Mouse (Mus musculus) hindbrain, embryonic 16.5 days (tissue): ENCODE measurements around the gene Fah. TPM values are rescaled to one million over a fixed set of nuclear protein-coding genes. Genes with fewer than 3 reads are reported as not detected.

Experiments
- ATAC-seq: fragments of 200-750 bp; cut with Nextera tagmentation; 2 replicates; pipeline ENCODE4 v1.8.0; 2017; ENCODE audit warnings: moderate TSS enrichment, moderate library complexity
- H3K27ac ChIP-seq: fragments of 300-500 bp; sonication (generic); 2 replicates; pipeline ENCODE4 v1.5.1; 2014; ENCODE audit warnings: low read depth, mild to moderate bottlenecking, control low read depth, low read length, moderate library complexity
- H3K27me3 ChIP-seq: fragments of 300-500 bp; sonication (generic); replicated peaks from 2 replicates; pipeline ENCODE4 v1.6.1; 2014; ENCODE audit warnings: low read length; ENCODE audit not compliant: control insufficient read depth, insufficient read depth
- H3K36me3 ChIP-seq: fragments of 300-500 bp; sonication (generic); 2 replicates; pipeline ENCODE4 v1.6.1; 2014; ENCODE audit warnings: mild to moderate bottlenecking, low read length, moderate library complexity, mixed read lengths; ENCODE audit not compliant: control insufficient read depth, insufficient read depth
- H3K4me1 ChIP-seq: fragments of 300-500 bp; sonication (generic); 2 replicates; pipeline ENCODE4 v1.6.1; 2014; ENCODE audit warnings: low read depth, low read length; ENCODE audit not compliant: control insufficient read depth, insufficient read depth
- H3K4me2 ChIP-seq: fragments of 300-500 bp; sonication (generic); 2 replicates; pipeline ENCODE4 v1.6.1; 2014; ENCODE audit warnings: mild to moderate bottlenecking, low read length, control low read depth, moderate library complexity
- H3K4me3 ChIP-seq: fragments of 300-500 bp; sonication (generic); 2 replicates; pipeline ENCODE4 v1.5.1; 2014; ENCODE audit warnings: mild to moderate bottlenecking, low read length, control low read depth, moderate library complexity
- H3K9ac ChIP-seq: fragments of 300-500 bp; sonication (generic); 2 replicates; pipeline ENCODE4 v1.6.1; 2014; ENCODE audit warnings: low read depth, mild to moderate bottlenecking, control low read depth, low read length, moderate library complexity
- H3K9me3 ChIP-seq: fragments of 300-500 bp; sonication (generic); 2 replicates; pipeline ENCODE4 v1.6.1; 2014; ENCODE audit warnings: mild to moderate bottlenecking, low read length, moderate library complexity; ENCODE audit not compliant: control insufficient read depth
- WGBS: fragments of 180-500 bp; shearing (Covaris S2); extraction: QIAGEN DNeasy Blood & Tissue Kit; methylation state at CpG from one replicate; pipeline ENCODE4 v1.1.7; 2014; 5-methylcytosine and 5-hydroxymethylcytosine counted together
- polyA plus RNA-seq: library from polyadenylated mRNA; unstranded; fragments of >200 nt; fragmentation: Nextera tagmentation; extraction: Ambion mirVana; gene quantifications from 2 replicates; pipeline ENCODE4 v1.2.1, GENCODE M21; 2015

Gene Fah
- 15.7 and 15.9 TPM in 2 replicates for polyA plus RNA-seq

DNA sequence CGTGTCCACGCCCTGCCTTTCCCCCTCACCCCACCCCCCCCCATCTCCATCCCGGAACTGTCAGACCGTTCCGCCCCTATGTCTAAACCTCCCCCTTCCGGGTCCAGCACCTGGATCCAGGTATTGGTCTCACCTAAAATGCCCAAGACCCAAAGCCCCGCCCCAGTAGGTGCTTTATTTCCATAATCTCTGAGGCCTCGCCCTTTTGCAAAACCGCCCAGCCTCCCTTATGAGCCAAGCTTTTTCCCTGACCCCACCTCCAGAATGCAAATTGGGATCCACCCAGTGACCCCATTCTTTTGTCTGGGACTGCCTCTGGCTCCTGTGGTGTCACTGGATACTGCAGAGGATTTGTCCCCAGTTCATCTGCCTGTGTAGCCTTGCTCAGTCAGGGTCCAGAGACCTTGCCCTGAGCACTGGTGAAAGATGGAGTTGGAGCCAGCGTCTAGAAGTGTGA is at the start of gene Fah:
Gene Fah (minus strand): TSS at position 430 of the 457 bp plus-strand sequence.
- ATAC-seq: peak; percentile 70
- 1% methylated on average over 10 of the region's 10 CpGs for WGBS
- H3K4me2 ChIP-seq: peak within 1 kb of the TSS; percentile 98
- H3K4me1 ChIP-seq: peaks cover 14% of the 10 kb centered on the region
- peak within 1 kb of the TSS; percentile 64 for H3K27ac ChIP-seq
- peak within 1 kb of the TSS; percentile 75 for H3K9ac ChIP-seq
- H3K9me3 ChIP-seq: no peaks in the 10 kb centered on the region
- H3K27me3 ChIP-seq: no peaks in the 10 kb centered on the region
- peak within 1 kb of the TSS; percentile 57 for H3K4me3 ChIP-seq
- H3K36me3 ChIP-seq: no peaks in the 10 kb centered on the region

- no peak for ATAC-seq
Observed at GRCm38 (mm10) chr7:84652740-84653139, 46.2 kb upstream of the Fah start.

GRCm38 (mm10) chr7:84651987-84652321 is 45.4 kb upstream of the Fah start:
- Histone ChIP-seq H3K27ac (no peak overlapping the region), H3K9me3 (no peaks in the 10 kb centered on the region), H3K4me2 (no peak overlapping the region), H3K36me3 (no peaks in the 10 kb centered on the region), H3K9ac (no peak overlapping the region), H3K4me3 (no peak overlapping the region), H3K4me1 (no peaks in the 10 kb centered on the region), H3K27me3 (no peaks in the 10 kb centered on the region)
- WGBS: 89% methylated on average over 2 of the region's 2 CpGs
- no peak for ATAC-seq

More at GRCm38 (mm10) chr7:84652740-84653139, 46.2 kb upstream of the Fah start:
- Histone ChIP-seq H3K4me3 (no peak overlapping the region), H3K36me3 (no peaks in the 10 kb centered on the region), H3K27ac (no peak overlapping the region), H3K9me3 (no peaks in the 10 kb centered on the region), H3K4me1 (no peaks in the 10 kb centered on the region), H3K4me2 (no peak overlapping the region), H3K27me3 (no peaks in the 10 kb centered on the region), H3K9ac (no peak overlapping the region)
- 91% methylated on average over 2 of the region's 2 CpGs for WGBS

GRCm38 (mm10) chr7:84651303-84651986 is 44.9 kb upstream of the Fah start:
- Histone ChIP-seq H3K4me3 (no peak overlapping the region), H3K4me2 (no peak overlapping the region), H3K27me3 (no peaks in the 10 kb centered on the region), H3K9me3 (no peaks in the 10 kb centered on the region), H3K9ac (no peak overlapping the region), H3K27ac (no peak overlapping the region), H3K36me3 (no peaks in the 10 kb centered on the region), H3K4me1 (no peaks in the 10 kb centered on the region)
- 96% methylated on average over 4 of the region's 4 CpGs for WGBS
- no peak for ATAC-seq

DNA sequence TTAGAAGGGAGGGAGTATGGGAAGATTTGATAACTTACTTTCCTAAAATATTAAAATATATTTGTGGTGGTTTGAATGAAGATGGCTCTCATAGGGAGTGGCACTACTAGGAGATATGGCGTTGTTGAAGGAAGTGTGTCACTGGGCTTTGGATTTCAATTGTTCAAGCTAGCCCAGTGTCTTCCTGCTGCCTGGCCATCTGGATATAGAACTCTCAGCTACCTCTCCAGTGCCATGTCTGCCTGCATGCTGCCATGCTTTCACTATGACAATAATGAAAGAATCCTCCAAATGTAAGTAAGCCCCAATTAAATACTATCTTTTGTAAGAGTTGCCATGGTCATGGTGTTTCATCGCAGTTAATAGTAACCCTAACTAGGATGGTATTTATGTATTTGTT is 42.5 kb upstream of the Fah start:
- no peaks in the 10 kb centered on the region for H3K36me3 ChIP-seq
- H3K9me3 ChIP-seq: no peaks in the 10 kb centered on the region
- WGBS: 90% methylated on average over 2 of the region's 2 CpGs
- no peaks in the 10 kb centered on the region for H3K27me3 ChIP-seq
- H3K4me2 ChIP-seq: no peak overlapping the region
- ATAC-seq: no peak
- H3K9ac ChIP-seq: no peak overlapping the region
- no peak overlapping the region for H3K4me3 ChIP-seq
- no peaks in the 10 kb centered on the region for H3K4me1 ChIP-seq
- H3K27ac ChIP-seq: no peak overlapping the region

- Histone ChIP-seq H3K9ac (no peak overlapping the region), H3K4me1 (no peaks in the 10 kb centered on the region), H3K4me3 (no peak overlapping the region), H3K36me3 (no peaks in the 10 kb centered on the region), H3K4me2 (no peak overlapping the region), H3K9me3 (no peaks in the 10 kb centered on the region), H3K27me3 (no peaks in the 10 kb centered on the region), H3K27ac (no peak overlapping the region)
- no peak for ATAC-seq
- WGBS: 51% methylated on average over 1 of the region's 1 CpGs
Observed at GRCm38 (mm10) chr7:84646256-84646655, 39.7 kb upstream of the Fah start.

- Histone ChIP-seq H3K4me2 (no peak overlapping the region), H3K4me1 (no peaks in the 10 kb centered on the region), H3K27me3 (no peaks in the 10 kb centered on the region), H3K36me3 (no peaks in the 10 kb centered on the region), H3K9me3 (no peaks in the 10 kb centered on the region), H3K27ac (no peak overlapping the region), H3K9ac (no peak overlapping the region), H3K4me3 (no peak overlapping the region)
- 97% methylated on average over 6 of the region's 6 CpGs for WGBS
- no peak for ATAC-seq
Observed at GRCm38 (mm10) chr7:84643270-84643998, 36.9 kb upstream of the Fah start.

- 90% methylated on average over 6 of the region's 6 CpGs for WGBS
- no peaks in the 10 kb centered on the region for H3K27me3 ChIP-seq
- H3K9ac ChIP-seq: no peak overlapping the region
- H3K4me3 ChIP-seq: no peak overlapping the region
- H3K36me3 ChIP-seq: no peaks in the 10 kb centered on the region
- no peak for ATAC-seq
- H3K27ac ChIP-seq: no peak overlapping the region
- H3K9me3 ChIP-seq: no peaks in the 10 kb centered on the region
- no peaks in the 10 kb centered on the region for H3K4me1 ChIP-seq
- H3K4me2 ChIP-seq: no peak overlapping the region
Observed at GRCm38 (mm10) chr7:84642159-84642928, 35.8 kb upstream of the Fah start.

- Histone ChIP-seq H3K4me1 (no peaks in the 10 kb centered on the region), H3K4me2 (no peak overlapping the region), H3K9ac (no peak overlapping the region), H3K9me3 (no peaks in the 10 kb centered on the region), H3K4me3 (no peak overlapping the region), H3K36me3 (no peaks in the 10 kb centered on the region), H3K27ac (no peak overlapping the region), H3K27me3 (no peaks in the 10 kb centered on the region)
- ATAC-seq: no peak
Observed at GRCm38 (mm10) chr7:84636939-84637338, 30.4 kb upstream of the Fah start.
